Comparison of ENCODE assay signal across 10 mouse cellular contexts in the genomic region with DNA sequence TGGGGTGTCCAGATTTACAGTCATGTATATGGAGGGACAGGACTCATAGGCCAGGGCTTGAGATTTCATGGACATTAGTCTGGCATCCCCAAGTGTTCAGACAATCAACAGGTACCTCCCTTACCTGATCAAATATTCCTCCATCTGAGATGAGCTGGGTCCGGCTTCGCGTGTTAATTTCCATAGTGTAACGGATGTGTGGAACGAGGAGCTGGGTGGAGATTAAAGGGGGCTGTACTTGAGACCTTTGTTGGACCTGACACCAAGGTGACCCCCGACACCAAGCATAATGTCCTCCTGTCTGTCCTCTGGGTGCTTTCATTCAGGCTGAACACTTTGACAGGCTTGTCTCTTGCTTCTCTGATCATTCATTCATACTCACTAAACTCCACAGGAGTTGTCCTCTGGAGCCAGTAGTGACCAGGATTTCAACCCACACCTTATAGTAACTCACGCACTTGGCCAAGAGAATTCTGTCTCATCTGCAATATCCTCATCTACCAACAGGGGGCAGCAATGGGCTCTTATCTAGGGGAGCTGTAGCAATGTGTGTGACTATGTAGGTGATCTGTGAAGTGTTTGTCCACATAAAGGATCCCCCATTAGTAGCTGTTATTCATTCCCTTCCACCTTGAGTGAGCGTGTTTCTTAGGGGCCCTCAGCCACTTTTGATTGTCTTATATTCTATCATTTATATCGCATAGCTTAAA. TPM values are rescaled to one million over a fixed set of nuclear protein-coding genes. Genes with fewer than 3 reads are reported as not detected.
DNase-seq lines count a peak whose midpoint lies in the region; ATAC-seq and TF ChIP-seq lines count a peak whose summit lies in the region.
"Had no signal": no experiment of that assay in that cellular context is flagged by ENCODE, and none has a peak within 500 bp of the region (broad histone marks: within the 10 kb centered on the region; RNA-seq: fewer than 3 reads in every experiment).

No protein-coding gene starts in this region.

- no peak overlapping the region for H3K4me2 ChIP-seq in intestine, embryonic 14.5 days (ENCODE audit: low read length)
- no peak overlapping the region for H3K4me2 ChIP-seq in intestine, embryonic 16.5 days (ENCODE audit: low read depth, low read length)
- H3K4me2 ChIP-seq: limb, embryonic 15.5 days had no signal

- H3K27ac ChIP-seq in intestine, embryonic 14.5 days (ENCODE audit: low read depth) = no peak overlapping the region
- H3K27ac ChIP-seq in intestine, embryonic 16.5 days (ENCODE audit: low read length) = no peak overlapping the region
- H3K27ac ChIP-seq: limb, embryonic 15.5 days had no signal

- no peaks in the 10 kb centered on the region for H3K36me3 ChIP-seq in intestine, embryonic 14.5 days (ENCODE audit: control insufficient read depth, insufficient read depth, low read length)
- no peaks in the 10 kb centered on the region for H3K36me3 ChIP-seq in intestine, embryonic 16.5 days (ENCODE audit: control insufficient read depth, insufficient read depth, low read length)
- H3K36me3 ChIP-seq: limb, embryonic 15.5 days had no signal

- CTCF ChIA-PET in Patski (lab: Charles Lee) = interaction anchor here (0.7 to 1.0 kb wide), 4 partner anchors 8 to 45 kb away, joined by 3 to 5 read pairs (median 4); partner anchors contain the start of gene Alox12

- no peak overlapping the region for H3K9ac ChIP-seq in intestine, embryonic 14.5 days (ENCODE audit: low read length)
- H3K9ac ChIP-seq in intestine, embryonic 16.5 days (ENCODE audit: low read depth, low read length) = no peak overlapping the region
- H3K9ac ChIP-seq: limb, embryonic 15.5 days had no signal

- no peak overlapping the region for H3K4me3 ChIP-seq in intestine, embryonic 14.5 days (ENCODE audit: low read depth, low read length)
- H3K4me3 ChIP-seq in intestine, embryonic 16.5 days (ENCODE audit: low read length) = no peak overlapping the region
- H3K4me3 ChIP-seq: erythroblast, embryonic 14.5 days; limb, embryonic 15.5 days had no signal

- peak; percentile 88 for TF ChIP-seq CTCF in Patski (IDR thresholded peaks at IDR 0.05)

- H3K27me3 ChIP-seq in intestine, embryonic 14.5 days (replicated peaks; ENCODE audit: control insufficient read depth, insufficient read depth, low read length) = peaks cover 9% of the 10 kb centered on the region
- H3K27me3 ChIP-seq in intestine, embryonic 16.5 days (replicated peaks; ENCODE audit: control insufficient read depth, insufficient read depth, low read length) = no peaks in the 10 kb centered on the region
- peaks cover 58% of the 10 kb centered on the region for H3K27me3 ChIP-seq in Patski

- no peak for ATAC-seq in intestine, embryonic 14.5 days (replicated peaks; ENCODE audit: low FRiP score, low TSS enrichment, low read depth)
- no peak for ATAC-seq in intestine, embryonic 16.5 days
- ATAC-seq in Patski = no peak
- ATAC-seq in activated CD4-positive, CD25-positive, alpha-beta regulatory T cell, adult 4 months = no peak

- no peaks in the 10 kb centered on the region for H3K4me1 ChIP-seq in intestine, embryonic 14.5 days (replicated peaks; ENCODE audit: control insufficient read depth, insufficient read depth, low read length)
- H3K4me1 ChIP-seq in intestine, embryonic 16.5 days (ENCODE audit: control insufficient read depth, insufficient read depth, low read length) = no peaks in the 10 kb centered on the region
- H3K4me1 ChIP-seq: limb, embryonic 15.5 days had no signal

- no peaks in the 10 kb centered on the region for H3K9me3 ChIP-seq in intestine, embryonic 14.5 days (ENCODE audit: control insufficient read depth, low read length)
- H3K9me3 ChIP-seq in intestine, embryonic 16.5 days (ENCODE audit: control insufficient read depth, low read length) = no peaks in the 10 kb centered on the region
- H3K9me3 ChIP-seq: limb, embryonic 15.5 days had no signal

- POLR2A ChIA-PET in Patski (lab: Charles Lee) = interaction anchor here (0.9 kb wide), 1 partner anchor 8 kb away, joined by 4 read pairs; no protein-coding TSS in a partner anchor

- in situ Hi-C loops in Patski (cut with MboI; ENCODE audit: low pct_unique_long_range_greater_than_20kb) = no loop called here

- DNase-seq in intestine, embryonic 14.5 days (ENCODE audit: low spot score) = peak; percentile 82
- peak; percentile 86 for DNase-seq in CD4-positive, CD25-positive, alpha-beta regulatory T cell, adult 2 months (ENCODE audit: low read depth, low spot score)
- DNase-seq in Patski (ENCODE audit: low read depth, low spot score) = no peak
- DNase-seq in cerebellum, postnatal 25 days = peak; percentile 66 to 85
- DNase-seq in kidney, postnatal 14 days = peak; percentile 73
- peak; percentile 68 for DNase-seq in mesoderm, embryonic 11.5 days (ENCODE audit: low read depth, low spot score)

- WGBS in intestine, embryonic 14.5 days = 59% methylated on average over 9 of the region's 9 CpGs
- 53% methylated on average over 9 of the region's 9 CpGs for WGBS in intestine, embryonic 16.5 days

RNA-seq across cellular contexts. Expression of gene Rnasek, which starts 7.6 kb away (rescaled TPM):
- polyA plus RNA-seq in intestine, embryonic 14.5 days (2014; fragmentation: Nextera tagmentation; extraction: Ambion mirVana) = 153 and 165 TPM in 2 replicates
- polyA plus RNA-seq in intestine, embryonic 16.5 days (2015; fragmentation: Nextera tagmentation; extraction: Ambion mirVana) = 269 and 308 TPM in 2 replicates
- 145 TPM for polyA plus RNA-seq in Patski (2021)
- polyA plus RNA-seq in activated CD4-positive, CD25-positive, alpha-beta regulatory T cell, adult 4 months (2017; shearing (Covaris generic)) = 100 to 1,000 TPM; 228 to 245 TPM

RNA-seq across cellular contexts. Expression of gene Gm21988, which starts 7.7 kb away (rescaled TPM):
- polyA plus RNA-seq in intestine, embryonic 14.5 days (2014; fragmentation: Nextera tagmentation; extraction: Ambion mirVana) = 9.0 and 9.5 TPM in 2 replicates
- polyA plus RNA-seq in intestine, embryonic 16.5 days (2015; fragmentation: Nextera tagmentation; extraction: Ambion mirVana) = 9.9 and 10.7 TPM in 2 replicates
- polyA plus RNA-seq in Patski (2021) = 4.3 TPM
- polyA plus RNA-seq in activated CD4-positive, CD25-positive, alpha-beta regulatory T cell, adult 4 months (2017; shearing (Covaris generic)) = 1 to 10 TPM; 5.2 to 7.6 TPM

RNA-seq across cellular contexts. Expression of gene Alox12, which starts 7.9 kb away (rescaled TPM):
- 2.3 and 2.4 TPM in 2 replicates for polyA plus RNA-seq in intestine, embryonic 14.5 days (2014; fragmentation: Nextera tagmentation; extraction: Ambion mirVana)
- polyA plus RNA-seq in intestine, embryonic 16.5 days (2015; fragmentation: Nextera tagmentation; extraction: Ambion mirVana) = 1.5 and 1.8 TPM in 2 replicates
- polyA plus RNA-seq in Patski (2021) = 0.03 TPM
- not detected for polyA plus RNA-seq in activated CD4-positive, CD25-positive, alpha-beta regulatory T cell, adult 4 months (2017; shearing (Covaris generic))

RNA-seq across cellular contexts. Expression of gene 0610010K14Rik, which starts 9.6 kb away (rescaled TPM):
- polyA plus RNA-seq in intestine, embryonic 14.5 days (2014; fragmentation: Nextera tagmentation; extraction: Ambion mirVana) = 159 and 164 TPM in 2 replicates
- 118 and 129 TPM in 2 replicates for polyA plus RNA-seq in intestine, embryonic 16.5 days (2015; fragmentation: Nextera tagmentation; extraction: Ambion mirVana)
- polyA plus RNA-seq in Patski (2021) = 50.1 TPM
- polyA plus RNA-seq in activated CD4-positive, CD25-positive, alpha-beta regulatory T cell, adult 4 months (2017; shearing (Covaris generic)) = 100 to 1,000 TPM; 124 to 159 TPM

RNA-seq across cellular contexts. Expression of gene Bcl6b, which starts 17.7 kb away (rescaled TPM):
- 11.7 and 12.2 TPM in 2 replicates for polyA plus RNA-seq in intestine, embryonic 14.5 days (2014; fragmentation: Nextera tagmentation; extraction: Ambion mirVana)
- 10.3 and 10.4 TPM in 2 replicates for polyA plus RNA-seq in intestine, embryonic 16.5 days (2015; fragmentation: Nextera tagmentation; extraction: Ambion mirVana)
- polyA plus RNA-seq in Patski (2021) = not detected
- polyA plus RNA-seq in activated CD4-positive, CD25-positive, alpha-beta regulatory T cell, adult 4 months (2017; shearing (Covaris generic)) = under 1 TPM; 0.23 to 0.36 TPM
